Mouse (Mus musculus) C2C12 (cell line): ENCODE data around the gene Cd109. TPM values are rescaled to one million over a fixed set of nuclear protein-coding genes. Genes with fewer than 3 reads are reported as not detected.

Experiments used
- H3K27me3 ChIP-seq: one replicate; pipeline ENCODE4 v1.6.1; 2011; ENCODE audit not compliant: control insufficient read depth, insufficient read depth, insufficient read length
- H3K36me3 ChIP-seq: one replicate; pipeline ENCODE4 v1.6.1; 2011; ENCODE audit not compliant: control insufficient read depth, insufficient read depth
- H3K4me3 ChIP-seq: one replicate; pipeline ENCODE4 v1.5.1; 2011; ENCODE audit warnings: mild to moderate bottlenecking, control low read depth; ENCODE audit not compliant: poor library complexity, insufficient read depth, severe bottlenecking
- H3K79me2 ChIP-seq: one replicate; pipeline ENCODE4 v1.6.1; 2011; ENCODE audit not compliant: control insufficient read depth, insufficient read depth
- H3K79me3 ChIP-seq: one replicate; pipeline ENCODE4 v1.6.1; 2011; ENCODE audit warnings: low read depth, control low read depth
- H3ac ChIP-seq: one replicate; pipeline ENCODE3; 2011; ENCODE audit warnings: low read depth; ENCODE audit not compliant: control insufficient read depth, insufficient read length
- CEBPB ChIP-seq: IDR thresholded peaks from one replicate; pipeline ENCODE4 v1.6.1; 2011; ENCODE audit warnings: low read depth, mild to moderate bottlenecking, control low read depth, moderate library complexity
- CTCF ChIP-seq: IDR thresholded peaks from one replicate; pipeline ENCODE4 v1.5.1; 2011; ENCODE audit not compliant: control insufficient read depth, insufficient read depth, insufficient read length
- FOSL1 ChIP-seq: IDR thresholded peaks from one replicate; pipeline ENCODE4 v1.8.0; 2011; ENCODE audit warnings: mild to moderate bottlenecking, low read length; ENCODE audit not compliant: poor library complexity, insufficient read depth, severe bottlenecking
- MAX ChIP-seq: IDR thresholded peaks from one replicate; pipeline ENCODE4 v1.6.1; 2011; ENCODE audit warnings: mild to moderate bottlenecking, control low read depth
- MYOD1 ChIP-seq: IDR thresholded peaks from one replicate; pipeline ENCODE4 v1.6.1; 2011; ENCODE audit warnings: low read depth; ENCODE audit not compliant: control insufficient read depth, insufficient read length
- MYOG ChIP-seq: IDR thresholded peaks from one replicate; pipeline ENCODE4 v1.6.1; 2011; ENCODE audit not compliant: control insufficient read depth, insufficient read length; ENCODE audit errors: extremely low read depth
- USF1 ChIP-seq: IDR thresholded peaks from one replicate; pipeline ENCODE4 v1.6.1; 2011; ENCODE audit warnings: low read depth, mild to moderate bottlenecking, control low read depth, moderate library complexity
- polyA plus RNA-seq: library from polyadenylated mRNA; unstranded; fragments of >200 nt; fragmentation: generic; extraction: Trizol; gene quantifications from one replicate; pipeline ENCODE4 v1.2.1, GENCODE M21; 2012; ENCODE audit warnings: missing spikeins

Gene Cd109
- polyA plus RNA-seq, 1 experiment: 5.9 TPM

DNA sequence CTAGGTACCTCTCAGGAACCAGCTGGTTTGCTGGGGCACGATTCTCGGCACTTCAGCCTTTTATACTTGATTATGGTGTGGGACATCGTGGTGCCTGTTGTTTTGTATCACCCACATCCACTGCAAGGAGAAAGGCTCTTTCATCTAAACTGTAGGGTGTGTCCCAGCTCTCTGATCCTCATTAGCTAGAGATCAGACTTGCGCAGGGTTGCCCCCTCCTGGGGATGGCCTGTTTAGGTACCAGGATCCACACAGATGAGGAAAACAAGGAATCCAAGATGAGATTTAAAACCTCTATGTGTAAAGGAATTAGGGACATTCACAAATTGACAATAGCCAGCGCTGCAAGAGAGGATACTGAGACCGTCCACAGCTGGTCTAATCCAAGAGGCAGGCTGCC is 14.6 kb downstream of the Cd109 start:
- Histone ChIP-seq H3K4me3 (no peak overlapping the region), H3ac (no peak overlapping the region), H3K79me3 (no peaks in the 10 kb centered on the region), H3K79me2 (no peaks in the 10 kb centered on the region), H3K36me3 (no peaks in the 10 kb centered on the region), H3K27me3 (no peaks in the 10 kb centered on the region)
- TF ChIP-seq MYOG: no peak
- TF ChIP-seq MYOD1: no peak
- no peak for TF ChIP-seq FOSL1
- TF ChIP-seq MAX: no peak
- TF ChIP-seq CEBPB: no peak
- TF ChIP-seq CTCF: no peak
- TF ChIP-seq USF1: no peak

GRCm38 (mm10) chr9:78631755-78632434 is 16.5 kb downstream of the Cd109 start:
- H3K27me3 ChIP-seq: no peaks in the 10 kb centered on the region
- H3K79me3 ChIP-seq: no peaks in the 10 kb centered on the region
- TF ChIP-seq MYOD1 (no peak), USF1 (no peak), CTCF (no peak), MAX (no peak), MYOG (no peak), FOSL1 (no peak), CEBPB (no peak)
- peaks cover 6% of the 10 kb centered on the region for H3K36me3 ChIP-seq
- no peak overlapping the region for H3K4me3 ChIP-seq
- H3K79me2 ChIP-seq: no peaks in the 10 kb centered on the region
- no peak overlapping the region for H3ac ChIP-seq

GRCm38 (mm10) chr9:78633976-78634375 is 18.6 kb downstream of the Cd109 start:
- TF ChIP-seq FOSL1 (peak; percentile 60), MAX (peak; percentile 71), MYOD1 (peak; percentile 13), CEBPB (peak; percentile 24), CTCF (no peak), USF1 (no peak), MYOG (no peak)
- Histone ChIP-seq H3K4me3 (no peak overlapping the region), H3K79me3 (no peaks in the 10 kb centered on the region), H3K79me2 (no peaks in the 10 kb centered on the region), H3ac (no peak overlapping the region), H3K27me3 (no peaks in the 10 kb centered on the region), H3K36me3 (peaks cover 13% of the 10 kb centered on the region)

DNA sequence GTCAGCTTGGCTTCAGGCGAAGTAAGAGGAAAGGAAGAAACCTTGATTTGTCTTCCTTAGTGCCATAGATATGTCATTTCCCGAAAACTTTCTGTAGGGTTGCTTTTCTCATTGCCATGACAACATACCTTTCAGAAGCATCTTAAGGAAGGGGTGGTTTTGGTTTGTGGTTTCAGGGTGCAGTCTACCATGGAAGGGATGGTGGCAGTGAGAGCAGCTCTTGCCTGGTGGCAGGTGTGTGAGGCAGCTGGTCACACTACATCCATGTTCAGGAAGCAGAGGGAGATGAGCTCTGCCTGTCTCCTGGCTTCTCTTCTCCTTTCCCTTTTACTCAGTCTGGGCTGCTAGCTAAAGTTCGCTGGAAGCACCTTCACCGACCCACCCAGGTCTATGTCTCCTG is 26.0 kb downstream of the Cd109 start:
- TF ChIP-seq USF1: no peak
- no peak for TF ChIP-seq FOSL1
- no peak for TF ChIP-seq CTCF
- peaks cover 12% of the 10 kb centered on the region for H3K36me3 ChIP-seq
- H3K27me3 ChIP-seq: no peaks in the 10 kb centered on the region
- no peaks in the 10 kb centered on the region for H3K79me2 ChIP-seq
- H3K79me3 ChIP-seq: no peaks in the 10 kb centered on the region
- H3K4me3 ChIP-seq: no peak overlapping the region
- no peak overlapping the region for H3ac ChIP-seq

DNA sequence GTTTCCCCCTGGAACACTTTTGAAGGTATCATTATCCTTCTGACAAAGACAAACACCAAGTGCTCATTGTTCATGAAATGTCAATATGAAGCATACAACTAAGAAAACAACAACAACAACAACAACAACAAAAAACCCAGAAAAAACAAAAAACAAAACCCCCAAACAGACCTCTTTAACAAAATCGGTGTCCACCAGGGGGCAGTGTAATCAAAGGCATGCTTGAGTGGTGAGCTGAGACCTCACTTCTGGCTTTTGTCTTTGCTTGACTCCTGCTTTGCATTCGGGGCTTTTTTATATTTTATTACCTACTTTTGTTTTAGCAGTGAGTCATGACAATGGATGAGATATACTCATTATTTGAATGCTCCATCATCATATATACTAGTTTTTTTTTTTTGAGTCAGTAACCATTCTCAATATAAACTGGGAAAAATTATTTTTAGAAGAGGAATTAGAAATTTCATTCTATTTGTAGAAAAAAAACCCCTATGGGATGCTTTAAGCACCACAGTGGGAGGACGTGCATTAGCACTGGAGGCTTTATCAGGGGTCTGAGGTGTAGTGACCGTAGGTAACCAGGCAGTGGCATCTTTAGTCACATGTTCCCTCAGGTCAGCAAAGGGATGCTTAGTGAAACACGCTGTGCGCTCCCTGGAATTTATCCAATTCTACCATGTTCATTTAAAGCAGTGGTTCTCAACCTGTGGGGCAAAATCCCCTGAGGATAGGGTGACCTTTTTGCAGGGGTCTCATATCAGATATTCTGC is 30.8 kb downstream of the Cd109 start:
- Histone ChIP-seq H3K36me3 (no peaks in the 10 kb centered on the region), H3K27me3 (no peaks in the 10 kb centered on the region), H3ac (no peak overlapping the region), H3K79me3 (no peaks in the 10 kb centered on the region), H3K79me2 (no peaks in the 10 kb centered on the region), H3K4me3 (no peak overlapping the region)
- TF ChIP-seq FOSL1 (no peak), MYOG (no peak), CEBPB (no peak), USF1 (no peak), MYOD1 (no peak), MAX (no peak), CTCF (peak; percentile 22)
